Mouse (Mus musculus) embryonic stem cell, embryonic (primary cell): ENCODE data around the gene Zeb2.

Experiments used
- CTCF ChIA-PET, 4 experiments: fragments of 300-600 bp in 2 of 4; fragments of 350-600 bp in 2 of 4; sonication (Branson Sonifier 250); formaldehyde crosslinking; loops; one replicate each; lab custom pipeline; 2022; ENCODE audit warnings: inconsistent platforms in 2 of 4; lab: Charles Lee
- POLR2A ChIA-PET, 4 experiments: fragments of 300-600 bp in 2 of 4; fragments of 350-600 bp in 2 of 4; sonication (Branson Sonifier 250); formaldehyde crosslinking; loops; one replicate each; lab custom pipeline; 2022; ENCODE audit warnings: antibody characterized with exemption in 4 of 4, inconsistent platforms in 1 of 4; lab: Charles Lee

Gene Zeb2

GRCm38 (mm10) chr2:45103021-45103983, 13.9 kb downstream of the Zeb2 start:
- POLR2A ChIA-PET, result interaction anchor here in 1 of 4 experiments (0.6 kb wide), 3 partner anchors 59 to 757 kb away, joined by 3 to 5 read pairs (median 4); no protein-coding TSS in a partner anchor
- CTCF ChIA-PET, result interaction anchor here in 1 of 4 experiments (0.6 kb wide), 1 partner anchor 419 kb away, joined by 3 read pairs; no protein-coding TSS in a partner anchor

GRCm38 (mm10) chr2:45102191-45102638, 15.0 kb downstream of the Zeb2 start:
- ChIA-PET POLR2A (interaction anchor here in 1 of 4 experiments (0.8 kb wide), 1 partner anchor 10 kb away, joined by 10 read pairs; no protein-coding TSS in a partner anchor), CTCF (no interaction called here)

- CTCF ChIA-PET, result no interaction called here
- POLR2A ChIA-PET, result no interaction called here
Observed at GRCm38 (mm10) chr2:45101586-45101985, 15.6 kb downstream of the Zeb2 start.

GRCm38 (mm10) chr2:45101040-45101439, 16.2 kb downstream of the Zeb2 start:
- POLR2A ChIA-PET, result no interaction called here
- CTCF ChIA-PET, result no interaction called here

- POLR2A ChIA-PET, result no interaction called here
- CTCF ChIA-PET, result no interaction called here
Observed at GRCm38 (mm10) chr2:45100628-45101027, 16.6 kb downstream of the Zeb2 start.

- ChIA-PET POLR2A (no interaction called here), CTCF (no interaction called here)
Observed at GRCm38 (mm10) chr2:45100017-45100416, 17.2 kb downstream of the Zeb2 start.

GRCm38 (mm10) chr2:45099081-45099480, 18.1 kb downstream of the Zeb2 start:
- ChIA-PET CTCF (no interaction called here), POLR2A (no interaction called here)

GRCm38 (mm10) chr2:45097969-45098368, 19.2 kb downstream of the Zeb2 start:
- ChIA-PET CTCF (no interaction called here), POLR2A (no interaction called here)

GRCm38 (mm10) chr2:45096638-45097247, 20.5 kb downstream of the Zeb2 start:
- CTCF ChIA-PET, result no interaction called here
- POLR2A ChIA-PET, result interaction anchor here in 2 of 4 experiments (0.9 to 1.0 kb wide), 2 partner anchors 9 kb away, joined by 3 read pairs; no protein-coding TSS in a partner anchor

GRCm38 (mm10) chr2:45095825-45096224, 21.4 kb downstream of the Zeb2 start:
- POLR2A ChIA-PET, result no interaction called here
- CTCF ChIA-PET, result no interaction called here

GRCm38 (mm10) chr2:45094371-45094967, 22.7 kb downstream of the Zeb2 start:
- POLR2A ChIA-PET, result interaction anchor here in 1 of 4 experiments (1.3 kb wide), 1 partner anchor 12 kb away, joined by 3 read pairs; no protein-coding TSS in a partner anchor
- CTCF ChIA-PET, result interaction anchor here in 1 of 4 experiments (0.6 kb wide), 1 partner anchor 584 kb away, joined by 3 read pairs; no protein-coding TSS in a partner anchor

GRCm38 (mm10) chr2:45093479-45093878, 23.7 kb downstream of the Zeb2 start:
- ChIA-PET POLR2A (interaction anchor here in 1 of 4 experiments (1.3 kb wide), 1 partner anchor 11 kb away, joined by 3 read pairs; no protein-coding TSS in a partner anchor), CTCF (interaction anchor here in 1 of 4 experiments (0.5 to 0.6 kb wide), 2 partner anchors 560 to 619 kb away, joined by 3 to 8 read pairs; no protein-coding TSS in a partner anchor)

- ChIA-PET CTCF (no interaction called here), POLR2A (no interaction called here)
Observed at GRCm38 (mm10) chr2:45092654-45093053, 24.5 kb downstream of the Zeb2 start.

- POLR2A ChIA-PET, result interaction anchor here in 2 of 4 experiments (0.6 kb wide), 2 partner anchors 72 to 1519 kb away, joined by 3 to 6 read pairs; no protein-coding TSS in a partner anchor
- CTCF ChIA-PET, result interaction anchor here in 1 of 4 experiments (0.6 kb wide), 1 partner anchor 20 kb away, joined by 4 read pairs; no protein-coding TSS in a partner anchor
Observed at GRCm38 (mm10) chr2:45090529-45091297, 26.5 kb downstream of the Zeb2 start.

GRCm38 (mm10) chr2:45089251-45089530, 28.0 kb downstream of the Zeb2 start:
- ChIA-PET CTCF (no interaction called here), POLR2A (no interaction called here)

- CTCF ChIA-PET, result no interaction called here
- POLR2A ChIA-PET, result no interaction called here
Observed at GRCm38 (mm10) chr2:45088435-45089250, 28.6 kb downstream of the Zeb2 start.

GRCm38 (mm10) chr2:45087208-45087607, 30.0 kb downstream of the Zeb2 start:
- ChIA-PET POLR2A (no interaction called here), CTCF (interaction anchor here in 1 of 4 experiments (0.6 kb wide), 1 partner anchor 462 kb away, joined by 3 read pairs; no protein-coding TSS in a partner anchor)

- ChIA-PET CTCF (no interaction called here), POLR2A (no interaction called here)
Observed at GRCm38 (mm10) chr2:45085653-45086052, 31.5 kb downstream of the Zeb2 start.
